26 mouse cellular contexts compared by ENCODE assay signal in the genomic region with DNA sequence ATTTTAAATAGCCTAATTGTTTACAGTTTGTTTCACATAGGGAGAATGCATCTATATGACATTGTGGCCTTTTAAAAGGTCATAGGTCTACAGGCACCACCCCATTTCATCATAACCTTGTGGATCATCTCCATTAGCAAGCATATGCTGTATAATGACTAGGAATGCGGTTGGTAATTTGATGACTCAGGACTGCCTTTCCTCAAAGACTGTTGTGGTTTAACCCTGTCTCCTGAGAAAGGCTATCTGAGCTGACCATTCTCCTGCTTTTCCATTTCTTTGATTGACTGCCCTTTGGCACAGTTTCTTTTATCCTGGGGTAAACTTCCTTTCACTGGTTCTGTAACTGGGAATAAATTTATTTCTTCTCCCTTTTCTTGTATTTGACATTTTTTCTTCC. TPM values are rescaled to one million over a fixed set of nuclear protein-coding genes. Genes with fewer than 3 reads are reported as not detected.
"Had no signal": no experiment of that assay in that cellular context is flagged by ENCODE, and none has a peak within 500 bp of the region (broad histone marks: within the 10 kb centered on the region; RNA-seq: fewer than 3 reads in every experiment).

No protein-coding gene starts in this region.

- H3K36me3 ChIP-seq: lung, embryonic 15.5 days; midbrain, embryonic 13.5 days; midbrain, embryonic 15.5 days; neural tube, embryonic 13.5 days; neural tube, embryonic 15.5 days had no signal

- DNase-seq: lung, adult 18-20 months; lung, postnatal 14 days; lung, postnatal 36 days; retina, postnatal 1 day; right cerebral cortex, adult 18-20 months; right cerebral cortex, postnatal 25 days; right cerebral cortex, postnatal 4 days; spleen, adult 18-20 months; thymus, adult 18-20 months; thymus, postnatal 25 days; thymus, postnatal 4 days had no signal

- H3K9me3 ChIP-seq: lung, embryonic 15.5 days; megakaryocyte, embryonic 14.5 days; midbrain, embryonic 15.5 days; neural tube, embryonic 15.5 days had no signal

- H3K4me3 ChIP-seq: lung, embryonic 15.5 days; megakaryocyte, embryonic 14.5 days; midbrain, embryonic 13.5 days; midbrain, embryonic 15.5 days; myocyte; neural tube, embryonic 13.5 days; neural tube, embryonic 15.5 days had no signal

- H3K27ac ChIP-seq: lung, embryonic 15.5 days; macrophage; midbrain, embryonic 13.5 days; midbrain, embryonic 15.5 days; neural tube, embryonic 13.5 days; neural tube, embryonic 15.5 days had no signal

- H3K4me1 ChIP-seq: lung, embryonic 15.5 days; megakaryocyte, embryonic 14.5 days; midbrain, embryonic 13.5 days; midbrain, embryonic 15.5 days; neural tube, embryonic 13.5 days; neural tube, embryonic 15.5 days had no signal

- H3K27me3 ChIP-seq: lung, embryonic 15.5 days; megakaryocyte, embryonic 14.5 days; midbrain, embryonic 13.5 days; midbrain, embryonic 15.5 days; neural tube, embryonic 13.5 days; neural tube, embryonic 15.5 days had no signal

RNA-seq across cellular contexts. Expression of gene Cyp3a57, which starts 8.0 kb away (rescaled TPM):
- polyA plus RNA-seq: lung, embryonic 15.5 days; lung, postnatal 0 days; macrophage; midbrain, embryonic 11.5 days; midbrain, embryonic 13.5 days; midbrain, embryonic 15.5 days; myocyte; neural tube, embryonic 11.5 days; neural tube, embryonic 13.5 days; neural tube, embryonic 15.5 days; small intestine, adult 2 months; stomach, embryonic 14.5 days; stomach, embryonic 16.5 days; thymus, postnatal 0 days had no signal
